Mouse (Mus musculus) bone marrow macrophage, adult 2 months (primary cell): ENCODE measurements around the gene Rtp3.

Experiments
- CTCF ChIP-seq: IDR thresholded peaks from 2 replicates; pipeline ENCODE4 v1.5.1; 2012; ENCODE audit warnings: low read depth, mild to moderate bottlenecking, low read length, moderate library complexity
- POLR2A ChIP-seq: IDR thresholded peaks from 2 replicates; pipeline ENCODE4 v1.6.1; 2012; ENCODE audit warnings: mild to moderate bottlenecking, low read depth, low read length, borderline replicate concordance

DNA sequence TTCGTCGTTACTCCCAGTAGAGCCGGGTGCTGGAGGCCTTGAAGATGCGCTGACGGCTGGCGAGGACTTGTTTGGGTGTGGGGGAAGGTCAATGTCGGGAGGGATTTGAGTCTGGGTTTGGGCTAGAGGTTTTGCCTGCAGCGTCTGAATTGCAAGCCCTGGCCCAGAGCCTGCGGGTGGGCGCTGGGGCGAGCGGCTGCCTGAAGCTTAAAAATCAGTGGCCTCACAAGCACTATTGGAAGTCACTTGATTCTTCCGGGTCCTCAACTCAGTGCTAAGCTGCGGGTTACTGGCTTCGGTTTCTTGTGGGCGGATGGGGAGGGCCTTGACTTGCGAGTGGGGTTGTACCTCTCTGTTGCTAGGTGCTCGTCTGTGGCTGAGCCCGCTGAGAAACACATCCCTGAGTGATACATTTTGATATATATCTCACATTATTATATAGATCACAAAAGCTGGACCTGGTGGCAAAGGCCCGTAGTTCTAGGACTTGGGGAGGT is 43.8 kb downstream of the Rtp3 start:
- TF ChIP-seq POLR2A (no peak), CTCF (no peak)
